Mouse (Mus musculus) ES-Bruce4 (cell line): ENCODE measurements around the gene Gm6034.
"Not testable (repeated sequence)": the region's sequence is repeated elsewhere in the genome, so short reads cannot be mapped to it uniquely, and the experiment has no call there.

Experiments used
- CTCF ChIP-seq: IDR thresholded peaks from one replicate; pipeline ENCODE4 v1.8.1; 2011; ENCODE audit warnings: low read depth, low read length
- EP300 ChIP-seq: IDR thresholded peaks from 2 replicates; pipeline ENCODE4 v1.6.1; 2011; ENCODE audit warnings: low read depth, low read length; ENCODE audit not compliant: insufficient read depth
- POLR2A ChIP-seq: IDR thresholded peaks from one replicate; pipeline ENCODE4 v1.8.1; 2011; ENCODE audit warnings: low read length; ENCODE audit not compliant: insufficient read depth

DNA sequence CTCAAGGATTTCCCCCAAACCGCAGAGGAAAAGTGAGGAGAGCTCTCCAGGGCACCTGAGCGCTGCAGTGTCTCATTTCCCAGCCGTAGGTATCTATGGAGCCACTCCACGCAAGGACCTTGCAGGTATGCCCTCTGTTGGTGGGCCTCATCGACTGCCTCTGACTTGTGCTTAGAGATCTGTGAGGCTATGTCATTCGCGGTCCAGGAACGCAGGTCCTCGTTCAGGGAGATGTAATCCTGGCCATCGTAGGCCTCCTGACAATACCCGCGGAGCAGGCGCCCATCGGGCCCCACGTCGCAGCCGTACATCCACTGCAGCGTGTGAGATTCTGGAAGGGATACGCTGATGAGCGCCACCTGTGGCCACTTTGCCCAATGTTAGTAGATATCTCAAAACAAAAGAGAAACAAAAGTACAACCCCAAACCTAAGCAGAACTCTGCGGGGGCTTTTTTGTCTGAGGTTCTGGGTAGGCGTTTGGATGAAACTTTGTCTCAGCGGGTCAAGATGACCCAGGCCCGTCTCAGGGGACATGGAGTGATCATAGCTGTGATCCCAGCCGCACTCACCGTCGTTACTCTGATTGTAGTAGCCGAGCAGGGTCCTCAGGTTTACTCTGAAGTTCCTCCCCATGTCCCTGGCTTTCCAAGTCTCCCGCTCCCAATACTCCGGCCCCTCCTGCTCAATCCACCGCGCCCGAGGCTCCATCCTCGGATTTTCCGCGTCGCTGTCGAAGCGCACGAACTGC lies 11.0 kb upstream of the Gm6034 start:
- not testable (repeated sequence) for TF ChIP-seq EP300, POLR2A
- peak; percentile 20 for TF ChIP-seq CTCF
